Mouse (Mus musculus) lung, embryonic 16.5 days (tissue): ENCODE measurements at regions not wholly inside any gene's neighbourhood (a gene's known extent, or its start where the extent isn't known, plus 50 kb on each side); places are given as distances from the start of the nearest gene placed in this dataset.
A peak's percentile ranks its signal among the peaks of the same experiment; 100 is the strongest.

ENCODE experiments used
- ATAC-seq: fragments of 200-750 bp; cut with Nextera tagmentation; 2 replicates; pipeline ENCODE4 v1.8.0; 2017; ENCODE audit warnings: low read depth, mild to moderate bottlenecking, moderate library complexity
- H3K27ac ChIP-seq: fragments of 300-500 bp; sonication (generic); 2 replicates; pipeline ENCODE4 v1.5.1; 2014; ENCODE audit warnings: mild to moderate bottlenecking, control low read depth, low read length
- H3K27me3 ChIP-seq: fragments of 300-500 bp; sonication (generic); 2 replicates; pipeline ENCODE4 v1.6.1; 2014; ENCODE audit warnings: low read depth, low read length, mixed read lengths; ENCODE audit not compliant: control insufficient read depth, insufficient read depth
- H3K36me3 ChIP-seq: fragments of 300-500 bp; sonication (generic); 2 replicates; pipeline ENCODE4 v1.6.1; 2014; ENCODE audit warnings: low read length; ENCODE audit not compliant: control insufficient read depth, insufficient read depth
- H3K4me1 ChIP-seq: fragments of 300-500 bp; sonication (generic); replicated peaks from 2 replicates; pipeline ENCODE4 v1.6.1; 2014; ENCODE audit warnings: low read length, mixed read lengths; ENCODE audit not compliant: control insufficient read depth, insufficient read depth
- H3K4me2 ChIP-seq: fragments of 300-500 bp; sonication (generic); 2 replicates; pipeline ENCODE4 v1.6.1; 2014; ENCODE audit warnings: low read depth, low read length, control low read depth
- H3K4me3 ChIP-seq: fragments of 300-500 bp; sonication (generic); 2 replicates; pipeline ENCODE4 v1.5.1; 2014; ENCODE audit warnings: mild to moderate bottlenecking, low read length, control low read depth
- H3K9ac ChIP-seq: fragments of 300-500 bp; sonication (generic); 2 replicates; pipeline ENCODE4 v1.6.1; 2014; ENCODE audit warnings: low read length, control low read depth
- H3K9me3 ChIP-seq: fragments of 300-500 bp; sonication (generic); 2 replicates; pipeline ENCODE4 v1.6.1; 2016; ENCODE audit warnings: low read length; ENCODE audit not compliant: control insufficient read depth
- WGBS: fragments of 180-500 bp; shearing (Covaris S2); extraction: QIAGEN DNeasy Blood & Tissue Kit; methylation state at CpG from one replicate; pipeline ENCODE4 v1.1.7; 2014; 5-methylcytosine and 5-hydroxymethylcytosine counted together

- Histone ChIP-seq H3K27ac (no peak overlapping the region), H3K9me3 (no peaks in the 10 kb centered on the region), H3K9ac (no peak overlapping the region), H3K4me1 (no peaks in the 10 kb centered on the region), H3K36me3 (no peaks in the 10 kb centered on the region), H3K4me2 (no peak overlapping the region), H3K27me3 (no peaks in the 10 kb centered on the region), H3K4me3 (no peak overlapping the region)
- ATAC-seq = 0 out of 2 replicates have a peak, but pooled peaks have one; percentile 23
- 51% methylated on average over 4 of the region's 4 CpGs for WGBS
Observed at GRCm38 (mm10) chr3:36790245-36790644, 72.7 kb upstream of the 4932438A13Rik start.

- Histone ChIP-seq H3K9ac (no peak overlapping the region), H3K4me2 (no peak overlapping the region), H3K36me3 (no peaks in the 10 kb centered on the region), H3K4me1 (0 out of 2 replicates have a peak, but pooled peaks cover 3% of the 10 kb centered on the region), H3K27ac (peak overlapping the region; percentile 50; the same call in 1 of the 2 replicates), H3K27me3 (no peaks in the 10 kb centered on the region), H3K4me3 (no peak overlapping the region), H3K9me3 (no peaks in the 10 kb centered on the region)
- 30% methylated on average over 4 of the region's 4 CpGs for WGBS
- peak; percentile 73 for ATAC-seq
Observed at GRCm38 (mm10) chr3:36797025-36797424, 65.9 kb upstream of the 4932438A13Rik start.

- Histone ChIP-seq H3K9ac (no peak overlapping the region), H3K27me3 (no peaks in the 10 kb centered on the region), H3K4me2 (no peak overlapping the region), H3K9me3 (no peaks in the 10 kb centered on the region), H3K4me1 (0 out of 2 replicates have a peak, but pooled peaks cover 3% of the 10 kb centered on the region), H3K4me3 (no peak overlapping the region), H3K36me3 (no peaks in the 10 kb centered on the region), H3K27ac (no peak overlapping the region)
- ATAC-seq = no peak
- WGBS = 65% methylated on average over 13 of the region's 13 CpGs
Observed at GRCm38 (mm10) chr3:36798160-36798823, 64.6 kb upstream of the 4932438A13Rik start.

GRCm38 (mm10) chr3:36810528-36810927, 52.4 kb upstream of the 4932438A13Rik start:
- H3K27ac ChIP-seq = no peak overlapping the region
- H3K9ac ChIP-seq = no peak overlapping the region
- H3K9me3 ChIP-seq = no peaks in the 10 kb centered on the region
- no peak overlapping the region for H3K4me3 ChIP-seq
- H3K27me3 ChIP-seq = no peaks in the 10 kb centered on the region
- no peaks in the 10 kb centered on the region for H3K4me1 ChIP-seq
- WGBS = 44% methylated on average over 5 of the region's 5 CpGs
- no peaks in the 10 kb centered on the region for H3K36me3 ChIP-seq
- no peak overlapping the region for H3K4me2 ChIP-seq
- ATAC-seq = no peak
